Mouse (Mus musculus) mature B cell (primary cell): ENCODE results near the gene Prl2a1.
"Not testable (repeated sequence)": the region's sequence is repeated elsewhere in the genome, so short reads cannot be mapped to it uniquely, and the experiment has no call there.

ENCODE experiments used
- in situ Hi-C: fragments of 300-500 bp; cut with MboI; formaldehyde crosslinking; loops from 2 replicates; pipeline ENCODE4 v1.14.3; 2019

Prl2a1 gene

GRCm38 (mm10) chr13:27801354-27801753, at the start of gene Prl2a1:
Prl2a1 (plus strand) TSS chr13:27801654.
- in situ Hi-C loops: no loop called here

GRCm38 (mm10) chr13:27780704-27781103, 20.8 kb upstream of the Prl2a1 start, which contains the start of gene Prl7c1:
Prl7c1 (minus strand) TSS chr13:27780804.
- in situ Hi-C loops: not testable (repeated sequence)

GRCm38 (mm10) chr13:27799303-27799702, 2.2 kb upstream of the Prl2a1 start:
- in situ Hi-C loops: no loop called here

- in situ Hi-C loops: no loop called here
Measured at GRCm38 (mm10) chr13:27802765-27803164, 1.3 kb downstream of the Prl2a1 start.

- in situ Hi-C loops: no loop called here
Measured at GRCm38 (mm10) chr13:27849042-27849441, 47.6 kb downstream of the Prl2a1 start, which contains the start of gene Prl2c1. Prl2c1 (plus strand) TSS chr13:27849342.
